Mouse (Mus musculus): Measurements from ENCODE around the gene Slc7a8. TPM values are rescaled to one million over a fixed set of nuclear protein-coding genes. Genes with fewer than 3 reads are reported as not detected.
A peak's percentile ranks its signal among the peaks of the same experiment; 100 is the strongest.

The Slc7a8 gene
- polyA plus RNA-seq, 1 experiment from 2014 or later = 6.1 TPM

- Histone ChIP-seq H3K36me3 (no peaks in the 10 kb centered on the region), H3K4me3 (replicated peaks) (no peak overlapping the region), H3K4me2 (no peak overlapping the region), H3K9ac (replicated peaks) (no peak overlapping the region), H3K27ac (replicated peaks) (no peak overlapping the region), H3K27me3 (replicated peaks) (no peaks in the 10 kb centered on the region), H3K4me1 (peaks cover 5% of the 10 kb centered on the region; the same call in 1 of the 2 replicates), H3K9me3 (replicated peaks) (no peaks in the 10 kb centered on the region)
- no peak for ATAC-seq (ENCODE audit: low FRiP score)
- 94% methylated on average over 8 of the region's 8 CpGs for WGBS
Observed at GRCm38 (mm10) chr14:54732206-54732605, 49.5 kb downstream of the Slc7a8 start.

- Histone ChIP-seq H3K4me3 (replicated peaks) (no peak overlapping the region), H3K27me3 (replicated peaks) (no peaks in the 10 kb centered on the region), H3K27ac (replicated peaks) (no peak overlapping the region), H3K36me3 (no peaks in the 10 kb centered on the region), H3K4me2 (no peak overlapping the region), H3K9ac (replicated peaks) (no peak overlapping the region), H3K9me3 (replicated peaks) (no peaks in the 10 kb centered on the region), H3K4me1 (no peaks in the 10 kb centered on the region)
- no peak for ATAC-seq (ENCODE audit: low FRiP score)
- 92% methylated on average over 6 of the region's 6 CpGs for WGBS
Observed at GRCm38 (mm10) chr14:54730305-54730704, 51.4 kb downstream of the Slc7a8 start.

- no peaks in the 10 kb centered on the region for H3K4me1 ChIP-seq
- no peaks in the 10 kb centered on the region for H3K36me3 ChIP-seq
- no peak overlapping the region for H3K27ac ChIP-seq (replicated peaks)
- H3K27me3 ChIP-seq (replicated peaks) = no peaks in the 10 kb centered on the region
- no peak; the same call in 1 of the 2 replicates for ATAC-seq (ENCODE audit: low FRiP score)
- no peak overlapping the region for H3K9ac ChIP-seq (replicated peaks)
- no peak overlapping the region for H3K4me2 ChIP-seq
- 77% methylated on average over 13 of the region's 13 CpGs for WGBS
- H3K9me3 ChIP-seq (replicated peaks) = no peaks in the 10 kb centered on the region
- H3K4me3 ChIP-seq (replicated peaks) = no peak overlapping the region
Observed at GRCm38 (mm10) chr14:54728823-54729653, 52.7 kb downstream of the Slc7a8 start.

GRCm38 (mm10) chr14:54727565-54727964 is 54.2 kb downstream of the Slc7a8 start:
- H3K4me1 ChIP-seq = no peaks in the 10 kb centered on the region
- H3K27ac ChIP-seq (replicated peaks) = no peak overlapping the region
- H3K36me3 ChIP-seq = no peaks in the 10 kb centered on the region
- no peak overlapping the region for H3K4me3 ChIP-seq (replicated peaks)
- 83% methylated on average over 5 of the region's 5 CpGs for WGBS
- ATAC-seq (ENCODE audit: low FRiP score) = no peak
- no peaks in the 10 kb centered on the region for H3K9me3 ChIP-seq (replicated peaks)
- H3K4me2 ChIP-seq = no peak overlapping the region
- H3K27me3 ChIP-seq (replicated peaks) = no peaks in the 10 kb centered on the region
- no peak overlapping the region for H3K9ac ChIP-seq (replicated peaks)

- 85% methylated on average over 6 of the region's 6 CpGs for whole genome bisulfite sequencing
Observed at GRCm38 (mm10) chr14:54724049-54724448, 57.7 kb downstream of the Slc7a8 start.

GRCm38 (mm10) chr14:54721711-54722110 is 60.0 kb downstream of the Slc7a8 start:
- Histone ChIP-seq H3K9ac (replicated peaks) (no peak overlapping the region), H3K36me3 (no peaks in the 10 kb centered on the region), H3K4me1 (no peaks in the 10 kb centered on the region), H3K4me3 (replicated peaks) (no peak overlapping the region), H3K27me3 (replicated peaks) (no peaks in the 10 kb centered on the region), H3K9me3 (replicated peaks) (no peaks in the 10 kb centered on the region), H3K4me2 (no peak overlapping the region), H3K27ac (replicated peaks) (no peak overlapping the region)
- 87% methylated on average over 10 of the region's 10 CpGs for WGBS
- no peak for ATAC-seq (ENCODE audit: low FRiP score)

More at GRCm38 (mm10) chr14:54724049-54724448, 57.7 kb downstream of the Slc7a8 start:
- H3K9me3 ChIP-seq (replicated peaks) = no peaks in the 10 kb centered on the region
- ATAC-seq (ENCODE audit: low FRiP score) = no peak
- H3K4me3 ChIP-seq (replicated peaks) = no peak overlapping the region
- H3K4me1 ChIP-seq = no peaks in the 10 kb centered on the region
- no peak overlapping the region for H3K27ac ChIP-seq (replicated peaks)
- no peaks in the 10 kb centered on the region for H3K36me3 ChIP-seq
- no peak overlapping the region for H3K9ac ChIP-seq (replicated peaks)
- no peak overlapping the region for H3K4me2 ChIP-seq
- no peaks in the 10 kb centered on the region for H3K27me3 ChIP-seq (replicated peaks)

GRCm38 (mm10) chr14:54720654-54721350 is 60.9 kb downstream of the Slc7a8 start:
- Histone ChIP-seq H3K27me3 (replicated peaks) (no peaks in the 10 kb centered on the region), H3K4me2 (no peak overlapping the region), H3K27ac (replicated peaks) (no peak overlapping the region), H3K9ac (replicated peaks) (no peak overlapping the region), H3K4me3 (replicated peaks) (no peak overlapping the region), H3K9me3 (replicated peaks) (no peaks in the 10 kb centered on the region), H3K36me3 (no peaks in the 10 kb centered on the region), H3K4me1 (no peaks in the 10 kb centered on the region)
- WGBS = 88% methylated on average over 7 of the region's 7 CpGs
- ATAC-seq (ENCODE audit: low FRiP score) = no peak

- peaks cover 4% of the 10 kb centered on the region for H3K4me1 ChIP-seq
- no peak overlapping the region for H3K27ac ChIP-seq (replicated peaks)
- ATAC-seq (ENCODE audit: low FRiP score) = no peak
- H3K4me3 ChIP-seq (replicated peaks) = no peak overlapping the region
- H3K4me2 ChIP-seq = no peak overlapping the region
- H3K27me3 ChIP-seq (replicated peaks) = no peaks in the 10 kb centered on the region
- no peak overlapping the region for H3K9ac ChIP-seq (replicated peaks)
- 95% methylated on average over 11 of the region's 11 CpGs for WGBS
- H3K36me3 ChIP-seq = no peaks in the 10 kb centered on the region
- no peaks in the 10 kb centered on the region for H3K9me3 ChIP-seq (replicated peaks)
Observed at GRCm38 (mm10) chr14:54720041-54720440, 61.7 kb downstream of the Slc7a8 start.

- 79% methylated on average over 1 of the region's 1 CpGs for WGBS
- Histone ChIP-seq H3K4me1 (peaks cover 12% of the 10 kb centered on the region), H3K4me2 (peak overlapping the region; percentile 78), H3K27me3 (replicated peaks) (no peaks in the 10 kb centered on the region), H3K9ac (replicated peaks) (peak overlapping the region; percentile 51; the same call in 1 of the 2 replicates), H3K9me3 (replicated peaks) (no peaks in the 10 kb centered on the region), H3K27ac (replicated peaks) (0 out of 2 replicates have a peak overlapping the region, but pooled peaks have one; percentile 70), H3K36me3 (no peaks in the 10 kb centered on the region), H3K4me3 (replicated peaks) (no peak overlapping the region; the same call in 1 of the 2 replicates)
- no peak for ATAC-seq (ENCODE audit: low FRiP score)
Observed at GRCm38 (mm10) chr14:54715402-54715801, 66.3 kb downstream of the Slc7a8 start.

- Histone ChIP-seq H3K4me1 (peaks cover 12% of the 10 kb centered on the region), H3K9ac (replicated peaks) (peak overlapping the region; percentile 51), H3K4me3 (replicated peaks) (peak overlapping the region; percentile 47), H3K9me3 (replicated peaks) (no peaks in the 10 kb centered on the region), H3K27me3 (replicated peaks) (no peaks in the 10 kb centered on the region), H3K4me2 (peak overlapping the region; percentile 78), H3K27ac (replicated peaks) (peak overlapping the region; percentile 70), H3K36me3 (no peaks in the 10 kb centered on the region)
- ATAC-seq (ENCODE audit: low FRiP score) = peak; percentile 74
- 2% methylated on average over 15 of the region's 15 CpGs for WGBS
Observed at GRCm38 (mm10) chr14:54714617-54715081, 67.1 kb downstream of the Slc7a8 start.

- ATAC-seq (ENCODE audit: low FRiP score) = peak; percentile 82
- WGBS = under 1% methylated on average over 13 of the region's 13 CpGs
- peak overlapping the region; percentile 47 for H3K4me3 ChIP-seq (replicated peaks)
- peak overlapping the region; percentile 51 for H3K9ac ChIP-seq (replicated peaks)
- no peaks in the 10 kb centered on the region for H3K27me3 ChIP-seq (replicated peaks)
- peak overlapping the region; percentile 70 for H3K27ac ChIP-seq (replicated peaks)
- no peaks in the 10 kb centered on the region for H3K36me3 ChIP-seq
- H3K9me3 ChIP-seq (replicated peaks) = no peaks in the 10 kb centered on the region
- peaks cover 12% of the 10 kb centered on the region for H3K4me1 ChIP-seq
- peak overlapping the region; percentile 78 for H3K4me2 ChIP-seq
Observed at GRCm38 (mm10) chr14:54714121-54714520, 67.6 kb downstream of the Slc7a8 start.
